Mouse (Mus musculus) stomach, postnatal 0 days (tissue): ENCODE measurements around the gene Aaas. TPM values are rescaled to one million over a fixed set of nuclear protein-coding genes. Genes with fewer than 3 reads are reported as not detected.

Source experiments
- ATAC-seq: fragments of 200-750 bp; cut with Nextera tagmentation; 2 replicates; pipeline ENCODE4 v1.8.0; 2017; ENCODE audit not compliant: low FRiP score, low TSS enrichment
- DNase-seq: peaks from one replicate; pipeline ENCODE4 v3.0.0-alpha.2; 2016; ENCODE audit warnings: low spot score
- H3K27ac ChIP-seq: fragments of 300-500 bp; sonication (generic); replicated peaks from 2 replicates; pipeline ENCODE4 v1.5.1; 2014; ENCODE audit warnings: mild to moderate bottlenecking, control low read depth
- H3K27me3 ChIP-seq: fragments of 300-500 bp; sonication (generic); 2 replicates; pipeline ENCODE4 v1.6.1; 2014; ENCODE audit warnings: low read length; ENCODE audit not compliant: control insufficient read depth, insufficient read depth
- H3K36me3 ChIP-seq: fragments of 300-500 bp; sonication (generic); 2 replicates; pipeline ENCODE4 v1.6.1; 2014; ENCODE audit warnings: low read length, mixed read lengths; ENCODE audit not compliant: control insufficient read depth, insufficient read depth
- H3K4me1 ChIP-seq: fragments of 300-500 bp; sonication (generic); replicated peaks from 2 replicates; pipeline ENCODE4 v1.6.1; 2014; ENCODE audit warnings: antibody characterized with exemption; ENCODE audit not compliant: control insufficient read depth, insufficient read depth
- H3K4me2 ChIP-seq: fragments of 300-500 bp; sonication (generic); replicated peaks from 2 replicates; pipeline ENCODE4 v1.6.1; 2014; ENCODE audit warnings: low read depth, mild to moderate bottlenecking, control low read depth, moderate library complexity
- H3K4me3 ChIP-seq: fragments of 300-500 bp; sonication (generic); 2 replicates; pipeline ENCODE4 v1.5.1; 2014; ENCODE audit warnings: low read depth, low read length, control low read depth
- H3K9ac ChIP-seq: fragments of 300-500 bp; sonication (generic); 2 replicates; pipeline ENCODE4 v1.6.1; 2014; ENCODE audit warnings: mild to moderate bottlenecking, low read length, control low read depth, mixed read lengths
- H3K9me3 ChIP-seq: fragments of 300-500 bp; sonication (generic); 2 replicates; pipeline ENCODE4 v1.6.1; 2016; ENCODE audit warnings: low read length; ENCODE audit not compliant: control insufficient read depth
- CTCF ChIP-seq: IDR thresholded peaks from 2 replicates; pipeline ENCODE4 v1.5.1; 2016; ENCODE audit warnings: antibody characterized with exemption, low read depth, mild to moderate bottlenecking, moderate library complexity
- EP300 ChIP-seq: optimal IDR thresholded peaks from 2 replicates; pipeline ENCODE3; 2016; ENCODE audit warnings: antibody characterized with exemption
- WGBS: fragments of 180-500 bp; shearing (Covaris S2); extraction: QIAGEN DNeasy Blood & Tissue Kit; methylation state at CpG from one replicate; pipeline ENCODE4 v1.1.7; 2014; 5-methylcytosine and 5-hydroxymethylcytosine counted together
- polyA plus RNA-seq: library from polyadenylated mRNA; unstranded; fragments of >200 nt; fragmentation: Nextera tagmentation; extraction: Ambion mirVana; gene quantifications from 2 replicates; pipeline ENCODE4 v1.2.1, GENCODE M21; 2015

The Aaas gene
- polyA plus RNA-seq, 1 experiment from 2014 or later = 21.7 TPM

DNA sequence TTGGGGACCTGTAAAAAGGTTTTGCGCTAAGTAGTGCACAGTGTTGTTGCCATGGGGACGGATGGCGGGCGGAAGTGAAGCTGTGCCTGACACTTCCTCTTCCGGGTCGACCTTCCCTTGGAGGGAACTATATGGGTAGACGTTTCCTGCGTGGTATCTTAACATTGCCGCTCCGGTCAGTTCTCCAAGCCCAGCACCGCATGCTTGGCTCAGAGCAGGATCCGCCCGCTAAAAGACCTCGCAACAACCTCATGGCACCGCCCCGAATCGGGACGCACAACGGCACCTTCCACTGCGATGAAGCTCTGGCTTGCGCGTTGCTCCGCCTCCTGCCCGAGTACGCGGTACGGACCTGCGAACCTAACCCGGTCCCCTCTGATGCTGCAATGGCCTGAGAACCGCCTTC is 19.0 kb downstream of the Aaas start, which contains the start of gene Myg1:
Gene Myg1 (plus strand): TSS at position 100 of the 406 bp plus-strand sequence.
- TF ChIP-seq CTCF (no peak), EP300 (no peak)
- H3K4me3 ChIP-seq = peak within 1 kb of the TSS; percentile 70
- no peaks in the 10 kb centered on the region for H3K27me3 ChIP-seq
- H3K9ac ChIP-seq = peak within 1 kb of the TSS; percentile 67
- DNase-seq (peak; percentile 85), ATAC-seq (peak; percentile 92)
- peaks cover 13% of the 10 kb centered on the region for H3K4me1 ChIP-seq
- H3K9me3 ChIP-seq = no peaks in the 10 kb centered on the region
- H3K27ac ChIP-seq = peak within 1 kb of the TSS; percentile 67
- under 1% methylated on average over 30 of the region's 30 CpGs for WGBS
- H3K4me2 ChIP-seq = peak within 1 kb of the TSS; percentile 77
- peaks cover 9% of the 10 kb centered on the region for H3K36me3 ChIP-seq

DNA sequence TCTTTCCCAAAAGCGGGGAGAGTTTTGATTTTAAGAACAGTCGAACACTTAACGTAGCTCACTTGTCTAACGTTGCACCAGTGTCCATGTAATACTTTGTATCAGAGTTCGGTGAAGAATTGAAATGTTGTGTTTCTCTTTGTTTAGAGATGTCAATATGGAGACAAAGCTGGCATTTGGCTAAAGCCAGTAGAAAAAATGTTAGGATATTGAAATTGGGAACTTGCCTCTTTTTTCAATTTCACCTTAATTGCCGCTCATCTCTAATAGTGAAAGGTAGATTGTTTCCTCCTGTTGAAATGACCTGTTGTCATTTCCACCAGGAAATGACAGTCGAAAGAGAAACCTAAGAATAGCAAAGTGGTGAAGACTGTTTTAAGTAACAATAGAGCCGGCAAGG is 23.7 kb downstream of the Aaas start:
- ATAC-seq (no peak), DNase-seq (no peak)
- no peaks in the 10 kb centered on the region for H3K9me3 ChIP-seq
- no peaks in the 10 kb centered on the region; the same call in 1 of the 2 replicates for H3K36me3 ChIP-seq
- H3K4me1 ChIP-seq = 0 out of 2 replicates have a peak, but pooled peaks cover 5% of the 10 kb centered on the region
- H3K9ac ChIP-seq = peak overlapping the region; percentile 80; the same call in 1 of the 2 replicates
- peak overlapping the region; percentile 82 for H3K4me3 ChIP-seq
- H3K27ac ChIP-seq = no peak overlapping the region
- H3K27me3 ChIP-seq = no peaks in the 10 kb centered on the region
- TF ChIP-seq CTCF (no peak), EP300 (no peak)
- peak overlapping the region; percentile 63 for H3K4me2 ChIP-seq
- 55% methylated on average over 8 of the region's 8 CpGs for WGBS

GRCm38 (mm10) chr15:102326022-102326576 is 24.5 kb downstream of the Aaas start, which contains the start of gene Pfdn5:
TSS of gene Pfdn5 (plus strand) at chr15:102326116.
- under 1% methylated on average over 39 of the region's 40 CpGs for WGBS
- Histone ChIP-seq H3K4me3 (peak within 1 kb of the TSS; percentile 82), H3K27me3 (no peaks in the 10 kb centered on the region), H3K27ac (peak within 1 kb of the TSS; percentile 67), H3K9ac (peak within 1 kb of the TSS; percentile 80), H3K4me2 (peak within 1 kb of the TSS; percentile 63), H3K9me3 (no peaks in the 10 kb centered on the region), H3K4me1 (0 out of 2 replicates have a peak, but pooled peaks cover 5% of the 10 kb centered on the region), H3K36me3 (no peaks in the 10 kb centered on the region; the same call in 1 of the 2 replicates)
- DNase-seq (peak; percentile 90), ATAC-seq (peak; percentile 89)
- TF ChIP-seq EP300 (no peak), CTCF (peak; percentile 63)

DNA sequence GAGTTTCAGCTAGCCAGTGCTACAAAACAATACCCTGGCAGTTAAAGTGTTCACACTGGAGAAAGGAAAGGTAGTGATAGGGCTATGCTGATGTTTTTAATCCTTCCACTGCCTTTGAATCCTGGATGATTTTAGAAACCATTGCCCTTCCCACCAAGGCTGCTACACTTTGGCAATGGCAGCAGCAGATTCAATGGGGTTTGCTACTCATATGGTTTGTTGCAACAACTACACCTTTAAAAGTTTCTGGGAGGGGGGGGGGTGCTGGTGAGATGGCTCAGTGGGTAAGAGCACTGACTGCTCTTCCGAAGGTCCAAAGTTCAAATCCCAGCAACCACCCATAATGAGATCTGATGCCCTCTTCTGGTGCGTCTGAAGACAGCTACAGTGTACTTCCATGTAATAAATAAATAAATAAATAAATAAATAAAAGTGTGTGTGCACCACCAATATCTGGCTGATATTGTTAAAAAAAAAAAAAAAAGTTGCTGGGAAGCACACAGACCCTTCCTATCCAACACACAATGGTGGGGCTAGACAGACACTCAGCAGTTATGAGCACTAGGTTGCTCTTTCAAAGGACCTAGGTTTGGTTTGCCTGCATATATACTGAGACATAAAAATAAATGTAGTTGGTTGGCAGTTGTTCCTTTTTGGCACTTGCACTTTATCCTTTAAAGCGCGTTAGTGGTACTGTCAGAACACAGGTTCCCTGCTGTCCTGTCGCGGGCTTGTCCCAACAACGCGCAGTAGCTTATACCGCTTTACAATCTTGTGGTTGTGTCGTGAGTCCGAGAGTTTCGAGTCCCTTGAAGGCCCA is 25.7 kb downstream of the Aaas start:
- Histone ChIP-seq H3K4me3 (no peak overlapping the region), H3K9me3 (no peaks in the 10 kb centered on the region), H3K27ac (no peak overlapping the region), H3K4me1 (0 out of 2 replicates have a peak, but pooled peaks cover 5% of the 10 kb centered on the region), H3K36me3 (peaks cover 4% of the 10 kb centered on the region), H3K9ac (no peak overlapping the region), H3K27me3 (no peaks in the 10 kb centered on the region), H3K4me2 (no peak overlapping the region; the same call in 1 of the 2 replicates)
- no peak for TF ChIP-seq EP300
- TF ChIP-seq CTCF = no peak
- DNase-seq (no peak), ATAC-seq (no peak)
- WGBS = 81% methylated on average over 12 of the region's 12 CpGs

DNA sequence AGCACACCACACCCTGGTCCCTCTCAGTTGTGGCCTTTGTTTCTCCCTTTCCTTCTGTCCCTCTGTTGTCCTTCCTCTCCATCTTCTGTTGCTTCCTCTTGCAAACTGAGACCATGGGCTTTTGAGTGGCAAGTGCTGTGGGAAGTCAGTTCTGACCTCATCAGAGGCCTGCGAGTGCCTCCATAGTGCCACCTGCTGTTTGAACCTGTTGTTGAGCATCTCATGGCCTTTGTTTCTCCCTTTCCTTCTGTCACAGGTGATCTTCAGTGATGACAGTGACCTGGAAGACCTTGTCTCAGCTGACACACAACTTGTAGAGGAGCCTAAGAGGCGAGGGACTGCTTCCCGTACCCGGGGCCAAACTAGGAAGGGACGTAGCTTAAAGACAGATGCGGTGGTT is 34.3 kb downstream of the Aaas start:
- Histone ChIP-seq H3K4me3 (no peak overlapping the region), H3K27me3 (no peaks in the 10 kb centered on the region), H3K9ac (no peak overlapping the region), H3K4me1 (no peaks in the 10 kb centered on the region), H3K36me3 (peaks cover 10% of the 10 kb centered on the region), H3K27ac (no peak overlapping the region), H3K4me2 (no peak overlapping the region), H3K9me3 (no peaks in the 10 kb centered on the region)
- no peak for TF ChIP-seq EP300
- TF ChIP-seq CTCF = peak; percentile 87
- ATAC-seq (peak; percentile 29), DNase-seq (peak; percentile 60)
- WGBS = 85% methylated on average over 6 of the region's 6 CpGs
